Mouse (Mus musculus): ENCODE results near the gene Kcmf1.

DNA sequence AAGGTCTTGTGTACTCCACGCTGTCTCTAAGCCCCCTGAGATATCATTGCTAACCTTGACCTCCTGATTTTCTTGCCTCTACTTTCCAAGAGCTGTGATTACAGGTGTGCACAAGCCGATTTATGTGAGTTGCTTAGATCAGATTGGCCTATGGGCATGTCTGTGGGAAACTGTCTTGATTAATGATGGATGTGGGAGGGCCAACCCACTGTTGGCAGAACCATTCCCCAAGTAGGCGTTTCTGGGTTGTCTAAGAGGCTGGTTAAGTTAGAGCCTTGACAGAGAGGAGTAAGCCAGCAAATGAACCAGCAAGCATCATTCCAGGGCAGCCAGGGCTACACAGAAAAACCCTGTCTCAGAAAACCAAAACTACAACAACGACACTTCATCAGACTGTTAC is 26.3 kb upstream of the Kcmf1 start:
- TF ChIP-seq POLR2A (IDR thresholded peaks at IDR 0.05; ENCODE audit: insufficient read depth, low read depth, low read length) (no peak), CTCF (IDR thresholded peaks at IDR 0.05) (no peak), EP300 (IDR thresholded peaks at IDR 0.05; ENCODE audit: insufficient read depth, low read depth, low read length) (no peak)

All from heart, adult 2 months (tissue).